Mouse (Mus musculus): ENCODE measurements around the gene Nphp1. TPM values are rescaled to one million over a fixed set of nuclear protein-coding genes. Genes with fewer than 3 reads are reported as not detected.

The Nphp1 gene
- polyA plus RNA-seq (2014; fragmentation: Nextera tagmentation; extraction: Ambion mirVana), result 12.1 and 15.4 TPM in 2 replicates

GRCm38 (mm10) chr2:127788440-127789116, at the start of gene Nphp1:
Gene Nphp1, minus strand, starts transcription at chr2:127788897.
- Histone ChIP-seq H3K4me2 (peak within 1 kb of the TSS; percentile 78), H3K4me1 (ENCODE audit: control insufficient read depth, insufficient read depth, low read length) (peaks cover 9% of the 10 kb centered on the region; the same call in 1 of the 2 replicates), H3K9ac (ENCODE audit: low read depth, low read length) (peak within 1 kb of the TSS; percentile 73), H3K4me3 (ENCODE audit: low read depth, low read length) (peak within 1 kb of the TSS; percentile 75), H3K9me3 (replicated peaks; ENCODE audit: control insufficient read depth, low read length) (no peaks in the 10 kb centered on the region), H3K27ac (ENCODE audit: low read depth, low read length) (no peak within 1 kb of the TSS), H3K36me3 (ENCODE audit: control insufficient read depth, insufficient read depth, low read length) (no peaks in the 10 kb centered on the region), H3K27me3 (ENCODE audit: control insufficient read depth, insufficient read depth, low read length) (no peaks in the 10 kb centered on the region)
- peak; percentile 72 for ATAC-seq (replicated peaks; ENCODE audit: insufficient number of reproducible peaks, low FRiP score, low TSS enrichment)
- whole genome bisulfite sequencing (ENCODE audit: insufficient replicate concordance), result under 1% methylated on average over 40 of the region's 40 CpGs

- no peak overlapping the region for H3K27ac ChIP-seq (ENCODE audit: low read depth, low read length)
- H3K4me2 ChIP-seq, result no peak overlapping the region
- H3K9me3 ChIP-seq (replicated peaks; ENCODE audit: control insufficient read depth, low read length), result no peaks in the 10 kb centered on the region
- ATAC-seq (replicated peaks; ENCODE audit: insufficient number of reproducible peaks, low FRiP score, low TSS enrichment), result no peak
- H3K4me1 ChIP-seq (ENCODE audit: control insufficient read depth, insufficient read depth, low read length), result no peaks in the 10 kb centered on the region
- no peak overlapping the region for H3K4me3 ChIP-seq (ENCODE audit: low read depth, low read length)
- H3K27me3 ChIP-seq (ENCODE audit: control insufficient read depth, insufficient read depth, low read length), result peaks cover 2% of the 10 kb centered on the region; the same call in 1 of the 2 replicates
- H3K36me3 ChIP-seq (ENCODE audit: control insufficient read depth, insufficient read depth, low read length), result no peaks in the 10 kb centered on the region
- WGBS (ENCODE audit: insufficient replicate concordance), result 34% methylated on average over 2 of the region's 2 CpGs
- no peak overlapping the region for H3K9ac ChIP-seq (ENCODE audit: low read depth, low read length)
Observed at GRCm38 (mm10) chr2:127832833-127833190, 44.1 kb upstream of the Nphp1 start.

GRCm38 (mm10) chr2:127832103-127832832, 43.6 kb upstream of the Nphp1 start:
- H3K9me3 ChIP-seq (replicated peaks; ENCODE audit: control insufficient read depth, low read length), result no peaks in the 10 kb centered on the region
- H3K27ac ChIP-seq (ENCODE audit: low read depth, low read length), result no peak overlapping the region
- WGBS (ENCODE audit: insufficient replicate concordance), result 44% methylated on average over 11 of the region's 11 CpGs
- peak overlapping the region; percentile 66 for H3K4me2 ChIP-seq
- no peaks in the 10 kb centered on the region for H3K36me3 ChIP-seq (ENCODE audit: control insufficient read depth, insufficient read depth, low read length)
- peak overlapping the region; percentile 74 for H3K4me3 ChIP-seq (ENCODE audit: low read depth, low read length)
- ATAC-seq (replicated peaks; ENCODE audit: insufficient number of reproducible peaks, low FRiP score, low TSS enrichment), result 0 out of 2 replicates have a peak, but pooled peaks have one; percentile 18
- H3K27me3 ChIP-seq (ENCODE audit: control insufficient read depth, insufficient read depth, low read length), result no peaks in the 10 kb centered on the region
- no peaks in the 10 kb centered on the region for H3K4me1 ChIP-seq (ENCODE audit: control insufficient read depth, insufficient read depth, low read length)
- no peak overlapping the region for H3K9ac ChIP-seq (ENCODE audit: low read depth, low read length)

GRCm38 (mm10) chr2:127831401-127832102, 42.9 kb upstream of the Nphp1 start, which contains the start of gene Bub1:
Gene Bub1, minus strand, starts transcription at chr2:127831865.
- WGBS (ENCODE audit: insufficient replicate concordance), result under 1% methylated on average over 56 of the region's 56 CpGs
- H3K9me3 ChIP-seq (replicated peaks; ENCODE audit: control insufficient read depth, low read length), result no peaks in the 10 kb centered on the region
- H3K4me1 ChIP-seq (ENCODE audit: control insufficient read depth, insufficient read depth, low read length), result no peaks in the 10 kb centered on the region
- H3K27me3 ChIP-seq (ENCODE audit: control insufficient read depth, insufficient read depth, low read length), result no peaks in the 10 kb centered on the region
- peak; percentile 91 for ATAC-seq (replicated peaks; ENCODE audit: insufficient number of reproducible peaks, low FRiP score, low TSS enrichment)
- H3K4me2 ChIP-seq, result peak within 1 kb of the TSS; percentile 66
- no peaks in the 10 kb centered on the region for H3K36me3 ChIP-seq (ENCODE audit: control insufficient read depth, insufficient read depth, low read length)
- H3K9ac ChIP-seq (ENCODE audit: low read depth, low read length), result peak within 1 kb of the TSS; percentile 73
- no peak within 1 kb of the TSS for H3K27ac ChIP-seq (ENCODE audit: low read depth, low read length)
- H3K4me3 ChIP-seq (ENCODE audit: low read depth, low read length), result peak within 1 kb of the TSS; percentile 74

- Histone ChIP-seq H3K27me3 (ENCODE audit: control insufficient read depth, insufficient read depth, low read length) (no peaks in the 10 kb centered on the region), H3K4me3 (ENCODE audit: low read depth, low read length) (peak within 1 kb of the TSS; percentile 77), H3K4me2 (peak within 1 kb of the TSS; percentile 77), H3K36me3 (ENCODE audit: control insufficient read depth, insufficient read depth, low read length) (no peaks in the 10 kb centered on the region), H3K27ac (ENCODE audit: low read depth, low read length) (peak within 1 kb of the TSS; percentile 93), H3K9ac (ENCODE audit: low read depth, low read length) (peak within 1 kb of the TSS; percentile 88), H3K9me3 (replicated peaks; ENCODE audit: control insufficient read depth, low read length) (no peaks in the 10 kb centered on the region), H3K4me1 (ENCODE audit: control insufficient read depth, insufficient read depth, low read length) (peaks cover 9% of the 10 kb centered on the region; the same call in 1 of the 2 replicates)
- peak; percentile 92 for ATAC-seq (replicated peaks; ENCODE audit: insufficient number of reproducible peaks, low FRiP score, low TSS enrichment)
- WGBS (ENCODE audit: insufficient replicate concordance), result under 1% methylated on average over 37 of the region's 37 CpGs
Observed at GRCm38 (mm10) chr2:127791919-127792603, 3.4 kb upstream of the Nphp1 start, which contains the start of gene Mtln. Gene Mtln, minus strand, starts transcription at chr2:127792488.

- Histone ChIP-seq H3K27ac (ENCODE audit: low read depth, low read length) (no peak overlapping the region), H3K36me3 (ENCODE audit: control insufficient read depth, insufficient read depth, low read length) (no peaks in the 10 kb centered on the region), H3K4me2 (peak overlapping the region; percentile 78), H3K9me3 (replicated peaks; ENCODE audit: control insufficient read depth, low read length) (no peaks in the 10 kb centered on the region), H3K4me1 (ENCODE audit: control insufficient read depth, insufficient read depth, low read length) (peaks cover 9% of the 10 kb centered on the region; the same call in 1 of the 2 replicates), H3K27me3 (ENCODE audit: control insufficient read depth, insufficient read depth, low read length) (no peaks in the 10 kb centered on the region), H3K4me3 (ENCODE audit: low read depth, low read length) (peak overlapping the region; percentile 75; the same call in 1 of the 2 replicates), H3K9ac (ENCODE audit: low read depth, low read length) (no peak overlapping the region; the same call in 1 of the 2 replicates)
- 18% methylated on average over 9 of the region's 9 CpGs for WGBS (ENCODE audit: insufficient replicate concordance)
- no peak for ATAC-seq (replicated peaks; ENCODE audit: insufficient number of reproducible peaks, low FRiP score, low TSS enrichment)
Observed at GRCm38 (mm10) chr2:127789651-127790270, 1.1 kb upstream of the Nphp1 start.

- 6% methylated on average over 11 of the region's 11 CpGs for WGBS (ENCODE audit: insufficient replicate concordance)
Observed at GRCm38 (mm10) chr2:127789138-127789537, 441 bp upstream of the Nphp1 start.

More at GRCm38 (mm10) chr2:127789138-127789537, 441 bp upstream of the Nphp1 start:
- peak overlapping the region; percentile 75 for H3K4me3 ChIP-seq (ENCODE audit: low read depth, low read length)
- H3K4me1 ChIP-seq (ENCODE audit: control insufficient read depth, insufficient read depth, low read length), result peaks cover 9% of the 10 kb centered on the region; the same call in 1 of the 2 replicates
- no peak overlapping the region for H3K27ac ChIP-seq (ENCODE audit: low read depth, low read length)
- H3K27me3 ChIP-seq (ENCODE audit: control insufficient read depth, insufficient read depth, low read length), result no peaks in the 10 kb centered on the region
- H3K9ac ChIP-seq (ENCODE audit: low read depth, low read length), result peak overlapping the region; percentile 73
- no peaks in the 10 kb centered on the region for H3K9me3 ChIP-seq (replicated peaks; ENCODE audit: control insufficient read depth, low read length)
- no peaks in the 10 kb centered on the region for H3K36me3 ChIP-seq (ENCODE audit: control insufficient read depth, insufficient read depth, low read length)
- peak overlapping the region; percentile 78 for H3K4me2 ChIP-seq
- ATAC-seq (replicated peaks; ENCODE audit: insufficient number of reproducible peaks, low FRiP score, low TSS enrichment), result no peak

Data from heart, embryonic 11.5 days (tissue).